Mouse (Mus musculus) cerebellum, adult 2 months (tissue): ENCODE results near the gene Lmod3. TPM values are rescaled to one million over a fixed set of nuclear protein-coding genes. Genes with fewer than 3 reads are reported as not detected.

Source experiments
- DNase-seq, 2 experiments: peaks; one replicate each; pipeline ENCODE4 v3.0.0; 2021
- H3K27ac ChIP-seq: fragments of 200-500 bp; 2 replicates; pipeline ENCODE4 v1.5.1; 2012; ENCODE audit warnings: low read length, control low read depth, inconsistent platforms; ENCODE audit not compliant: insufficient read depth
- H3K27me3 ChIP-seq: fragments of 200-500 bp; 2 replicates; pipeline ENCODE4 v1.6.1; 2012; ENCODE audit warnings: inconsistent platforms, mild to moderate bottlenecking, low read length, moderate library complexity; ENCODE audit not compliant: control insufficient read depth, insufficient read depth
- H3K4me1 ChIP-seq: fragments of 200-500 bp; 2 replicates; pipeline ENCODE4 v1.6.1; 2011; ENCODE audit warnings: low read length; ENCODE audit not compliant: control insufficient read depth, insufficient read depth
- H3K4me3 ChIP-seq: fragments of 200-500 bp; replicated peaks from 2 replicates; pipeline ENCODE3; 2011; ENCODE audit warnings: mild to moderate bottlenecking, low read depth, low read length, control low read depth; ENCODE audit not compliant: insufficient read depth
- CTCF ChIP-seq: fragments of 200-500 bp; IDR thresholded peaks from 2 replicates; pipeline ENCODE4 v1.5.1; 2011; ENCODE audit warnings: low read depth, mild to moderate bottlenecking, control low read depth, low read length, moderate library complexity, borderline replicate concordance; ENCODE audit not compliant: insufficient read depth
- POLR2A ChIP-seq: fragments of 200-500 bp; IDR thresholded peaks from 2 replicates; pipeline ENCODE4 v1.6.1; 2011; ENCODE audit warnings: low read length, control low read depth, borderline replicate concordance; ENCODE audit not compliant: insufficient read depth
- WGBS: fragments of 180-500 bp; shearing (Covaris S2); methylation state at CpG from one replicate; pipeline ENCODE4 v1.1.7; 2018; 5-methylcytosine and 5-hydroxymethylcytosine counted together
- polyA plus RNA-seq: library from polyadenylated mRNA; depleted of rRNA; stranded (reverse); fragments of >200 nt; gene quantifications from 2 replicates; pipeline ENCODE4 v1.2.3, GENCODE M21; 2012

The Lmod3 gene
- polyA plus RNA-seq, 1 experiment, result 0.08 TPM

- H3K27me3 ChIP-seq, result no peaks in the 10 kb centered on the region
- 95% methylated on average over 5 of the region's 5 CpGs for WGBS
These were observed 16.5 kb downstream of the Lmod3 start for GRCm38 (mm10) chr6:97236088-97236487.

GRCm38 (mm10) chr6:97234911-97235668 is 17.5 kb downstream of the Lmod3 start:
- Histone ChIP-seq H3K27ac (no peak overlapping the region), H3K27me3 (no peaks in the 10 kb centered on the region), H3K4me1 (no peaks in the 10 kb centered on the region), H3K4me3 (no peak overlapping the region)
- WGBS, result 91% methylated on average over 7 of the region's 7 CpGs
- TF ChIP-seq CTCF (no peak), POLR2A (no peak)
- DNase-seq, result no peak

More at GRCm38 (mm10) chr6:97236088-97236487, 16.5 kb downstream of the Lmod3 start:
- no peak overlapping the region for H3K4me3 ChIP-seq
- TF ChIP-seq POLR2A (no peak), CTCF (no peak)
- no peak overlapping the region for H3K27ac ChIP-seq
- no peak for DNase-seq
- no peaks in the 10 kb centered on the region for H3K4me1 ChIP-seq

- TF ChIP-seq POLR2A (no peak), CTCF (no peak)
- Histone ChIP-seq H3K4me1 (peaks cover 15% of the 10 kb centered on the region), H3K4me3 (no peak overlapping the region), H3K27me3 (no peaks in the 10 kb centered on the region), H3K27ac (no peak overlapping the region)
- WGBS, result 91% methylated on average over 9 of the region's 9 CpGs
- no peak for DNase-seq
These were observed 25.3 kb downstream of the Lmod3 start for GRCm38 (mm10) chr6:97227067-97227847.

GRCm38 (mm10) chr6:97226083-97226491 is 26.5 kb downstream of the Lmod3 start:
- no peak for DNase-seq
- TF ChIP-seq POLR2A, result no peak
- no peak for TF ChIP-seq CTCF
- WGBS, result 41% methylated on average over 1 of the region's 1 CpGs
- H3K27me3 ChIP-seq, result no peaks in the 10 kb centered on the region
- peaks cover 15% of the 10 kb centered on the region for H3K4me1 ChIP-seq
- H3K4me3 ChIP-seq, result no peak overlapping the region
- H3K27ac ChIP-seq, result no peak overlapping the region

GRCm38 (mm10) chr6:97224505-97224904 is 28.1 kb downstream of the Lmod3 start:
- Histone ChIP-seq H3K27me3 (no peaks in the 10 kb centered on the region), H3K4me1 (peaks cover 15% of the 10 kb centered on the region), H3K27ac (no peak overlapping the region), H3K4me3 (no peak overlapping the region)
- WGBS, result 77% methylated on average over 8 of the region's 8 CpGs
- TF ChIP-seq CTCF, result no peak
- no peak for TF ChIP-seq POLR2A
- peak; percentile 28 to 57 for DNase-seq

GRCm38 (mm10) chr6:97223566-97223965 is 29.0 kb downstream of the Lmod3 start:
- Histone ChIP-seq H3K27me3 (no peaks in the 10 kb centered on the region), H3K4me3 (no peak overlapping the region), H3K4me1 (peaks cover 15% of the 10 kb centered on the region), H3K27ac (no peak overlapping the region)
- no peak for DNase-seq
- WGBS, result 84% methylated on average over 4 of the region's 4 CpGs
- TF ChIP-seq POLR2A (no peak), CTCF (no peak)

- no peak for TF ChIP-seq POLR2A
- TF ChIP-seq CTCF, result no peak
- Histone ChIP-seq H3K4me3 (no peak overlapping the region), H3K27ac (no peak overlapping the region), H3K4me1 (peaks cover 15% of the 10 kb centered on the region), H3K27me3 (no peaks in the 10 kb centered on the region)
- 76% methylated on average over 5 of the region's 5 CpGs for WGBS
- DNase-seq, result no peak
These were observed 29.6 kb downstream of the Lmod3 start for GRCm38 (mm10) chr6:97222931-97223467.
